Mouse (Mus musculus) embryonic facial prominence, embryonic 12.5 days (tissue): ENCODE measurements around the gene Gpr37. TPM values are rescaled to one million over a fixed set of nuclear protein-coding genes. Genes with fewer than 3 reads are reported as not detected.

Experiments used
- ATAC-seq: fragments of 200-750 bp; cut with Nextera tagmentation; 2 replicates; pipeline ENCODE4 v1.8.0; 2017; ENCODE audit not compliant: insufficient number of reproducible peaks, insufficient read depth, low FRiP score, low TSS enrichment
- H3K27ac ChIP-seq: fragments of 300-500 bp; sonication (generic); 2 replicates; pipeline ENCODE4 v1.5.1; 2016; ENCODE audit warnings: mild to moderate bottlenecking
- H3K27me3 ChIP-seq: fragments of 300-500 bp; sonication (generic); 2 replicates; pipeline ENCODE4 v1.6.1; 2016; ENCODE audit warnings: mild to moderate bottlenecking, moderate library complexity
- H3K36me3 ChIP-seq: fragments of 300-500 bp; sonication (generic); 2 replicates; pipeline ENCODE4 v1.6.1; 2016; ENCODE audit warnings: mild to moderate bottlenecking
- H3K4me1 ChIP-seq: fragments of 300-500 bp; sonication (generic); 2 replicates; pipeline ENCODE4 v1.6.1; 2016
- H3K4me2 ChIP-seq: fragments of 300-500 bp; sonication (generic); replicated peaks from 2 replicates; pipeline ENCODE4 v1.6.1; 2016; ENCODE audit warnings: mild to moderate bottlenecking, moderate library complexity
- H3K4me3 ChIP-seq: fragments of 300-500 bp; sonication (generic); 2 replicates; pipeline ENCODE4 v1.5.1; 2016; ENCODE audit warnings: mild to moderate bottlenecking
- H3K9ac ChIP-seq: fragments of 300-500 bp; sonication (generic); 2 replicates; pipeline ENCODE4 v1.6.1; 2016; ENCODE audit warnings: mild to moderate bottlenecking, moderate library complexity
- H3K9me3 ChIP-seq: fragments of 300-500 bp; sonication (generic); 2 replicates; pipeline ENCODE4 v1.6.1; 2016; ENCODE audit warnings: mild to moderate bottlenecking, moderate library complexity
- WGBS: fragments of 180-500 bp; shearing (Covaris S2); methylation state at CpG from one replicate; pipeline ENCODE4 v1.1.7; 2016; 5-methylcytosine and 5-hydroxymethylcytosine counted together
- polyA plus RNA-seq: library from polyadenylated mRNA; unstranded; fragments of >200 nt; fragmentation: Nextera tagmentation; extraction: Ambion mirVana; gene quantifications from 2 replicates; pipeline ENCODE4 v1.2.1, GENCODE M21; 2016

Gene Gpr37
- polyA plus RNA-seq, 1 experiment from 2014 or later, result 2.3 TPM

GRCm38 (mm10) chr6:25673801-25674200 is 16.7 kb downstream of the Gpr37 start:
- Histone ChIP-seq H3K27ac (no peak overlapping the region), H3K27me3 (no peaks in the 10 kb centered on the region), H3K4me2 (no peak overlapping the region), H3K9me3 (no peaks in the 10 kb centered on the region), H3K9ac (no peak overlapping the region), H3K36me3 (no peaks in the 10 kb centered on the region), H3K4me3 (no peak overlapping the region), H3K4me1 (no peaks in the 10 kb centered on the region)
- no peak for ATAC-seq
- WGBS, result 69% methylated on average over 3 of the region's 3 CpGs

- no peaks in the 10 kb centered on the region for H3K36me3 ChIP-seq
- ATAC-seq, result no peak
- H3K9me3 ChIP-seq, result no peaks in the 10 kb centered on the region
- 67% methylated on average over 4 of the region's 4 CpGs for WGBS
- no peak overlapping the region for H3K4me2 ChIP-seq
- no peak overlapping the region for H3K9ac ChIP-seq
- H3K27ac ChIP-seq, result no peak overlapping the region
- no peaks in the 10 kb centered on the region for H3K27me3 ChIP-seq
- H3K4me1 ChIP-seq, result no peaks in the 10 kb centered on the region
- no peak overlapping the region for H3K4me3 ChIP-seq
Measured at GRCm38 (mm10) chr6:25670150-25670549, 20.4 kb downstream of the Gpr37 start.

GRCm38 (mm10) chr6:25663942-25664341 is 26.6 kb downstream of the Gpr37 start:
- no peak overlapping the region for H3K27ac ChIP-seq
- ATAC-seq, result no peak
- H3K36me3 ChIP-seq, result no peaks in the 10 kb centered on the region
- no peak overlapping the region for H3K4me2 ChIP-seq
- 83% methylated on average over 2 of the region's 2 CpGs for WGBS
- no peaks in the 10 kb centered on the region for H3K9me3 ChIP-seq
- H3K4me3 ChIP-seq, result no peak overlapping the region
- no peaks in the 10 kb centered on the region for H3K27me3 ChIP-seq
- no peaks in the 10 kb centered on the region for H3K4me1 ChIP-seq
- no peak overlapping the region for H3K9ac ChIP-seq

GRCm38 (mm10) chr6:25659924-25660675 is 30.4 kb downstream of the Gpr37 start:
- H3K9ac ChIP-seq, result no peak overlapping the region
- 50% methylated on average over 3 of the region's 3 CpGs for WGBS
- H3K9me3 ChIP-seq, result no peaks in the 10 kb centered on the region
- no peak overlapping the region for H3K27ac ChIP-seq
- H3K4me2 ChIP-seq, result no peak overlapping the region
- H3K36me3 ChIP-seq, result no peaks in the 10 kb centered on the region
- ATAC-seq, result no peak
- no peak overlapping the region for H3K4me3 ChIP-seq
- no peaks in the 10 kb centered on the region for H3K4me1 ChIP-seq
- H3K27me3 ChIP-seq, result no peaks in the 10 kb centered on the region

Other genes starting within 250 kb of the Gpr37 start
- 36.4 and 37.1 TPM in 2 replicates for gene Pot1a, start 118.5 kb upstream of the Gpr37 start, polyA plus RNA-seq